Mouse (Mus musculus): Measurements from ENCODE around the gene Agl. TPM values are rescaled to one million over a fixed set of nuclear protein-coding genes. Genes with fewer than 3 reads are reported as not detected.

Gene Agl
- polyA plus RNA-seq (2014; fragmentation: Nextera tagmentation; extraction: Ambion mirVana): 13.4 and 13.6 TPM in 2 replicates

DNA sequence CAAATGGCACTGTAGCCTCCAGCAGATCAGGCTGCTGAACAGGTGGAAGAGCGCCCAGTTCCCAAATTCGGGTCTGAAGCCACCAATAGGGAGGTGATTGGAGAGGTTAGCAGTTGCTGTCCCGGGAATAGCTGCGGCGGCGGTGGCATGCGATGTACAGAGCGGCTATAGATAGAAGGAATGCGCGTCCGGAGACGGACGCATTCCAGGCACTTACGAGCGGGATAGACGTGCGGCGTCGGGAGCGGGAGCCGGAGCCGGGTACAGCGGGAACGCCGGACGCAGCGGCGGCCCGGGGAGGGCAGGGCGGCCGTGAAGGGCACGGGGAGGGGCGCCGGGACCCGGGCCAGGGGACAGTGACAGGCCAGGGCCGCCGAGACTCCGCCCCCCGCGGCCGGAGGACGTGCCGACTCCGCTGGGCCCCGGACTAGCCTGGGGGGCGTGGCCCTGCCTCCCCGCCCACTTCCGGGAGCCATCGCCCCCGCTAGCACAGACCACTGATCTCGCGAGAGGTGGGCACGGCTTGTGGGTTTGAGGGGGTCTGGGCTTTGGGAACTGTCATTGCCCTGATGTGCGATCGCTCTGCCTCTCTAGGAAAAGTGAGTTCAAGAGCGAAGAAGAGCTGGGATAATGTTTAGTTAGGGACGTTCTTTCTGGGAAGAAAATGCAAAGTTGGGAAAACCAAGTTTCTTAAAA, at the start of gene Agl:
TSS of gene Agl (minus strand) at position 356 of the 696 bp plus-strand sequence.
- Histone ChIP-seq H3K9me3 (ENCODE audit: control insufficient read depth, low read length) (no peaks in the 10 kb centered on the region), H3K36me3 (ENCODE audit: control insufficient read depth, insufficient read depth, low read length) (no peaks in the 10 kb centered on the region), H3K4me1 (replicated peaks; ENCODE audit: control insufficient read depth, insufficient read depth, low read length) (no peaks in the 10 kb centered on the region), H3K4me3 (ENCODE audit: low read depth, low read length) (peak within 1 kb of the TSS; percentile 76), H3K27ac (ENCODE audit: low read depth, low read length) (peak within 1 kb of the TSS; percentile 51), H3K27me3 (replicated peaks; ENCODE audit: control insufficient read depth, insufficient read depth, low read length) (no peaks in the 10 kb centered on the region), H3K9ac (ENCODE audit: low read depth, low read length) (peak within 1 kb of the TSS; percentile 84), H3K4me2 (peak within 1 kb of the TSS; percentile 80)
- ATAC-seq (replicated peaks; ENCODE audit: low FRiP score) (peak; percentile 98), DNase-seq (ENCODE audit: low spot score) (peak; percentile 97)
- WGBS: 1% methylated on average over 57 of the region's 57 CpGs

DNA sequence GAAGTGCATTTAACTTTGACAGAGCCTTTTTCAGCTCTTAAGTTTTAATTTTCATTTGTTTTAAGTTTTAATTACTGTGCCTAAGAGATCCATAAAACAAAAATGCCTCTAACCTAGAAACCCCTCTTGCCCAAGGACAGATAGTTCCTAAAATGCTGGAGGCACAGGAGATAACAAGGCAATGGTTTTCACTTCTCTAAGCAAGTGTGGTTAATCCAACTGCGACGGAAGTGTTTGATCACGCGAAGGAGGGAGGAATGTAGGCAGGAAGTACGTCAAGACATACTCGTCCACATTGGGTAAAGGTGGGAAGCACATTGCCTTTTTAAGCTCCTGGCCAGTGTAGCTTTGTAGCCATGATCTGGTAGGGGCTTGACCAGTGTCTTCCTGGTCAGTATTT, 49.6 kb upstream of the Agl start:
- Histone ChIP-seq H3K27me3 (replicated peaks; ENCODE audit: control insufficient read depth, insufficient read depth, low read length) (no peaks in the 10 kb centered on the region), H3K4me2 (no peak overlapping the region), H3K4me3 (ENCODE audit: low read depth, low read length) (no peak overlapping the region), H3K36me3 (ENCODE audit: control insufficient read depth, insufficient read depth, low read length) (no peaks in the 10 kb centered on the region), H3K4me1 (replicated peaks; ENCODE audit: control insufficient read depth, insufficient read depth, low read length) (peaks cover 19% of the 10 kb centered on the region), H3K9ac (ENCODE audit: low read depth, low read length) (no peak overlapping the region), H3K9me3 (ENCODE audit: control insufficient read depth, low read length) (no peaks in the 10 kb centered on the region), H3K27ac (ENCODE audit: low read depth, low read length) (no peak overlapping the region; the same call in 1 of the 2 replicates)
- ATAC-seq (replicated peaks; ENCODE audit: low FRiP score) (no peak), DNase-seq (ENCODE audit: low spot score) (no peak)
- 50% methylated on average over 6 of the region's 6 CpGs for WGBS

DNA sequence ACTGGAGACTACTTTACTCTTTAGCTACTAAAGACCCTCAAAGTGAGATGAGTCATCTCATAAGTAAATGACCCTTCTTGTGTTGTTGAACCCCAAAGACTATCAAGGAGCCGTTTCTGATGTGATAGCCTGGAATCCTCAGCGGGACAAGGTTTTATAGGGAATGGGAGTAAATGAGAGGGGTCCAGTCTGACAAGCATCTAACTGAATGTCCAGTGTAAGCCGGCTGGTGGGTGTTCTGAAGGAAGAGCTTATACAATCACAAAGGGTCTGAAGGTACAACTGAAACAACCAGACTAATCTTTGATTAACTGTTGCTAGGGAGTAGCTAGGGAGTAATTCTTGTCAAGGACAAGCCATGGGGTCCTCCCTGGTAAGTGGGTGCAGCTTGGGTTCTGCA, 44.5 kb upstream of the Agl start:
- 85% methylated on average over 3 of the region's 3 CpGs for WGBS
- no peak overlapping the region for H3K4me3 ChIP-seq (ENCODE audit: low read depth, low read length)
- no peak for DNase-seq (ENCODE audit: low spot score)

DNA sequence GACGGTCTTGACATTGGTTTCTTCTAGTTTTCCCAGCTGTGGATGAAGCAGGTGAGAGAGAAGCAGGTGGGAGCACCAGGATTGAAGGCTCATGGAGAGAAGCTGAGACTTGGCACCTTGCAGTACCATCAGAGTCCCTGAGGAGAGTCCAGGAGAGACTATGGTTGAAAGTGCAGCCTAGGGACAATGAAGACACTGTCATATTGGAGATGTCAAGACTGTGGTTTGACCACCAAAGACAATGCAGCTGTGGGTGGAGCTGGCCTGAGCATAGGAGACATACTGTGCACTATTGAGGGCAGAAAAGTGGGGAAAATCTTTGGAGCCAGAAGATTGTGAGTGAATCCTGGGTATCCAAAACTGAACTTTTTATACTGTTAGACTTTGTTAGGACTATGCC, 42.4 kb upstream of the Agl start:
- H3K4me1 ChIP-seq (replicated peaks; ENCODE audit: control insufficient read depth, insufficient read depth, low read length): peaks cover 7% of the 10 kb centered on the region
- no peak overlapping the region for H3K4me3 ChIP-seq (ENCODE audit: low read depth, low read length)
- no peak overlapping the region for H3K9ac ChIP-seq (ENCODE audit: low read depth, low read length)
- H3K27ac ChIP-seq (ENCODE audit: low read depth, low read length): no peak overlapping the region
- DNase-seq (ENCODE audit: low spot score) (no peak), ATAC-seq (replicated peaks; ENCODE audit: low FRiP score) (no peak)
- H3K36me3 ChIP-seq (ENCODE audit: control insufficient read depth, insufficient read depth, low read length): no peaks in the 10 kb centered on the region
- 87% methylated on average over 1 of the region's 1 CpGs for WGBS
- H3K9me3 ChIP-seq (ENCODE audit: control insufficient read depth, low read length): no peaks in the 10 kb centered on the region
- H3K4me2 ChIP-seq: no peak overlapping the region
- no peaks in the 10 kb centered on the region for H3K27me3 ChIP-seq (replicated peaks; ENCODE audit: control insufficient read depth, insufficient read depth, low read length)

More for the DNA sequence above, 44.5 kb upstream of the Agl start:
- Histone ChIP-seq H3K4me2 (no peak overlapping the region), H3K9ac (ENCODE audit: low read depth, low read length) (no peak overlapping the region), H3K27ac (ENCODE audit: low read depth, low read length) (no peak overlapping the region), H3K9me3 (ENCODE audit: control insufficient read depth, low read length) (no peaks in the 10 kb centered on the region), H3K4me1 (replicated peaks; ENCODE audit: control insufficient read depth, insufficient read depth, low read length) (peaks cover 8% of the 10 kb centered on the region), H3K27me3 (replicated peaks; ENCODE audit: control insufficient read depth, insufficient read depth, low read length) (no peaks in the 10 kb centered on the region), H3K36me3 (ENCODE audit: control insufficient read depth, insufficient read depth, low read length) (no peaks in the 10 kb centered on the region)
- no peak for ATAC-seq (replicated peaks; ENCODE audit: low FRiP score)

DNA sequence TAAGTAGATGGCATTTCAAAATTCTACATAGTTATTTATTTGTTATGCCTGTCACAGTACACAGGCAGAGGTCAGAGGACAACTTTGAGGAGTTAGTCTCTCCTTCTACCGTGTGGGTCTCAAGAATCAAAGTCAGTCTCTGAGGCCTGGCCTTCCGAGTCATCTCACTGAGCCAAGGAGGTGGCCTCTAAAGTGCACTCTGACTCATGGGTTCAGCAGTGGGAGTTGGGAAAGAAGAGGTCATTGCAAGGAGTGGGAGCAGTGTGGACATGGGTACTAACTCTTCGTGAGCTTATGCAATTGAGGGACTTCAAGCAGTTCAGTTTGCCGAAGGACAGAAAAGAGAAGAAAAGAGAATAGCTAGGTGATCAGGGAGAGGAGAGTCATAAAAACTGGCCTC, 41.0 kb upstream of the Agl start:
- H3K4me1 ChIP-seq (replicated peaks; ENCODE audit: control insufficient read depth, insufficient read depth, low read length): peaks cover 6% of the 10 kb centered on the region
- H3K9me3 ChIP-seq (ENCODE audit: control insufficient read depth, low read length): no peaks in the 10 kb centered on the region
- H3K9ac ChIP-seq (ENCODE audit: low read depth, low read length): no peak overlapping the region
- no peaks in the 10 kb centered on the region for H3K27me3 ChIP-seq (replicated peaks; ENCODE audit: control insufficient read depth, insufficient read depth, low read length)
- DNase-seq (ENCODE audit: low spot score) (no peak), ATAC-seq (replicated peaks; ENCODE audit: low FRiP score) (no peak)
- 71% methylated on average over 4 of the region's 4 CpGs for WGBS
- H3K4me2 ChIP-seq: no peak overlapping the region
- no peak overlapping the region for H3K27ac ChIP-seq (ENCODE audit: low read depth, low read length)
- no peak overlapping the region for H3K4me3 ChIP-seq (ENCODE audit: low read depth, low read length)
- H3K36me3 ChIP-seq (ENCODE audit: control insufficient read depth, insufficient read depth, low read length): no peaks in the 10 kb centered on the region

DNA sequence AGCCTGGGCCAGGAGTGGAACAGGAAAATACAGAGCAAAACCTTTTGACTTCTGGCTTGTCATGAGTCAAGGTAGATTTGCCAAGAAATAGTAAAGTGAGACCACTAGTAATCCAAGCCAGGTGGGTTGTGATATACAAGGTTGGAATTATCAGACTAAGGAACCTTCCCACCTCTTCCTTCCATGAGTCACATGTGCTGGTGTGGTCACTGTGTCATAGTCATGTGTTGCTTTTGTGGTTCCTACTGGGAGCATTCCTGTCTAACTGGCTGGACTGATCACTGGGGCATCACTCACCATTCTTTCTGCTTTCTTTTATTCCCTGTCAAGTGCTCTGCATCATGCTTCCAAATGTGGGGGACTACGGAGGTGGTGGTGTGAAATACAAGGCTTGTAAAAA, 40.1 kb upstream of the Agl start:
- Histone ChIP-seq H3K27me3 (replicated peaks; ENCODE audit: control insufficient read depth, insufficient read depth, low read length) (no peaks in the 10 kb centered on the region), H3K4me1 (replicated peaks; ENCODE audit: control insufficient read depth, insufficient read depth, low read length) (peaks cover 6% of the 10 kb centered on the region), H3K27ac (ENCODE audit: low read depth, low read length) (no peak overlapping the region), H3K9ac (ENCODE audit: low read depth, low read length) (no peak overlapping the region), H3K9me3 (ENCODE audit: control insufficient read depth, low read length) (no peaks in the 10 kb centered on the region), H3K4me2 (no peak overlapping the region), H3K4me3 (ENCODE audit: low read depth, low read length) (no peak overlapping the region), H3K36me3 (ENCODE audit: control insufficient read depth, insufficient read depth, low read length) (no peaks in the 10 kb centered on the region)
- no peak for ATAC-seq (replicated peaks; ENCODE audit: low FRiP score)
- WGBS: 92% methylated on average over 1 of the region's 1 CpGs
- no peak for DNase-seq (ENCODE audit: low spot score)

DNA sequence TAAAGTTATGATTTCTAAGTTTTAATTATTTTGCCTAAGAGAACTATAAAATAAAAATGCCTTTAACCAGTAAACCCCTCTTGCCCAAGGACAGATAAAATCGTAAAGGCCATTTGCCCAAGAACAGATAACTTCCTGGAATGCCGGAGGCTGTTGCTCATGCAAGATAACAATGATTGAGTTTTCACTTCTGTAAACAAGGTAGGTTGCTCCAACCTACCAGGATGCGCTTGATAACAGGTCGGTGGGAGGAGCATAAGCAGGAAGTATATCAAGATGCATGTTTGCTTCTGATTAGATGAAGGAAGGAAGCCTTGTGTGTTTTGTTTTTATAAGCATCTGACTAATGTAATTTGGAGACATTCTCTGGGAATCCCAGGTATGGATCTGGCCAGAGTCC, 38.1 kb upstream of the Agl start:
- ATAC-seq (replicated peaks; ENCODE audit: low FRiP score): peak; percentile 71
- Histone ChIP-seq H3K9ac (ENCODE audit: low read depth, low read length) (no peak overlapping the region), H3K4me1 (replicated peaks; ENCODE audit: control insufficient read depth, insufficient read depth, low read length) (peaks cover 6% of the 10 kb centered on the region), H3K4me3 (ENCODE audit: low read depth, low read length) (no peak overlapping the region), H3K36me3 (ENCODE audit: control insufficient read depth, insufficient read depth, low read length) (no peaks in the 10 kb centered on the region), H3K27me3 (replicated peaks; ENCODE audit: control insufficient read depth, insufficient read depth, low read length) (no peaks in the 10 kb centered on the region), H3K27ac (ENCODE audit: low read depth, low read length) (no peak overlapping the region), H3K9me3 (ENCODE audit: control insufficient read depth, low read length) (no peaks in the 10 kb centered on the region), H3K4me2 (no peak overlapping the region)
- DNase-seq (ENCODE audit: low spot score): no peak
- WGBS: 26% methylated on average over 4 of the region's 4 CpGs

DNA sequence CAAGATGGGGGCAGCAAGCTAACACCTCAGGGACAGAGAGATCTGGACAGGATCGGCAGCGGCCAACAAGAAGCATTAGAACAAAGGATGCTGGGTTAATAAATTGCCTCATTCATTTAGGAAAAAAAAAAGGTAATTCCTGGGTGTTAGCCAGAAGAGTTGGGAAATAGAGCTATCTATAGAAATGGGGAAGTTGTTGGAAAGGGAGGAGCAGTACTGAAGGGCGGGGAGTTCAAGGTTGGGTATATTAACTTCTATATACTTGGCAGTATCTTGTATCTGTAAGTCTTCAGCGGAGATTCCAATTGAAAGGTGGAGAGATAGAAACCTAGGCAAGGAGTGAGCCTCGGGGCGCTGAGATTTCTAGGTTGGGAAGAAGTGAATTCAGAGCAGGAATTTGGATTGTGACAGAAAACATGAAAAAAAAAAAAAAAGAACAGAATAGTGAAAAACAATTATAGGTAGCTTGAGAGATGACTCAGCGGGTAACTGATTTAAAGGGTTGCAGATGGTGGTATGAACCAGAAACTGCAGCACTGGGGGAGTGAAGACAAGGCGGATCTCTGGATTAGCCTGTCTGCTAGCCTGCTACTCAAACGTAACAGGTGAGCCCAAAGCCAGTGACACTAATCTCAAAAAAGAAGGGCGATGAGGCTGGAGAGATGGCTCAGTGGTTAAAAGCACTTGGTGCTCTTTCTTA, 37.1 kb upstream of the Agl start:
- Histone ChIP-seq H3K9ac (ENCODE audit: low read depth, low read length) (no peak overlapping the region), H3K27ac (ENCODE audit: low read depth, low read length) (no peak overlapping the region), H3K4me1 (replicated peaks; ENCODE audit: control insufficient read depth, insufficient read depth, low read length) (peaks cover 6% of the 10 kb centered on the region), H3K4me2 (no peak overlapping the region), H3K36me3 (ENCODE audit: control insufficient read depth, insufficient read depth, low read length) (no peaks in the 10 kb centered on the region), H3K9me3 (ENCODE audit: control insufficient read depth, low read length) (no peaks in the 10 kb centered on the region), H3K4me3 (ENCODE audit: low read depth, low read length) (no peak overlapping the region), H3K27me3 (replicated peaks; ENCODE audit: control insufficient read depth, insufficient read depth, low read length) (no peaks in the 10 kb centered on the region)
- WGBS: 77% methylated on average over 10 of the region's 10 CpGs
- ATAC-seq (replicated peaks; ENCODE audit: low FRiP score) (no peak), DNase-seq (ENCODE audit: low spot score) (no peak)

DNA sequence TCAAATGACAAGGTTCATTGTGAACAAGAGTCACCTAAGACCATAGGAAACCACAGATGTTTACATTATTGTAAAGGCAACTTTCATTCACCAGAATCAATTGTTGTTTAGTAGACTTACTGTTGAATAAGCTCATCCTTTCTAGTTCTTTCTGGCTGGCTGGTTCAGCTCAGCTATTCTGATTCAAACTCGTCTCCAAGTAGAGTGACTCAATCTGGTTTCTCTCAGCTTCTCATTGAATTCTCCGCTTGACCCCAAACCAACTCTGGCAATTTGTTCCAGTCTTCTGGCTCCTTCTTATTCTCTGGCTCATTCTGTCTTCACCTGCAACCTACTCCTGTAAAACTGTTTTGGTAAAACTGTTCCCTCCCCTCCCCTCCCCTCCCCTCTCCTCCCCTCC, 33.3 kb upstream of the Agl start:
- Histone ChIP-seq H3K4me2 (no peak overlapping the region), H3K4me3 (ENCODE audit: low read depth, low read length) (no peak overlapping the region), H3K9ac (ENCODE audit: low read depth, low read length) (no peak overlapping the region), H3K36me3 (ENCODE audit: control insufficient read depth, insufficient read depth, low read length) (no peaks in the 10 kb centered on the region), H3K27me3 (replicated peaks; ENCODE audit: control insufficient read depth, insufficient read depth, low read length) (no peaks in the 10 kb centered on the region), H3K27ac (ENCODE audit: low read depth, low read length) (no peak overlapping the region), H3K9me3 (ENCODE audit: control insufficient read depth, low read length) (no peaks in the 10 kb centered on the region), H3K4me1 (replicated peaks; ENCODE audit: control insufficient read depth, insufficient read depth, low read length) (peaks cover 3% of the 10 kb centered on the region)
- DNase-seq (ENCODE audit: low spot score) (no peak), ATAC-seq (replicated peaks; ENCODE audit: low FRiP score) (no peak)
- WGBS: 79% methylated on average over 2 of the region's 2 CpGs

Measured in liver, embryonic 11.5 days (tissue).